Mouse (Mus musculus): ENCODE measurements around the gene Eya4.

The Eya4 gene

GRCm38 (mm10) chr10:23350011-23350911, at the start of gene Eya4:
Eya4 (minus strand) TSS chr10:23350786.
- peak; percentile 73 for DNase-seq (ENCODE audit: low read depth, low spot score)

GRCm38 (mm10) chr10:23395399-23395798, 44.8 kb upstream of the Eya4 start:
- DNase-seq (ENCODE audit: low read depth, low spot score): no peak

DNA sequence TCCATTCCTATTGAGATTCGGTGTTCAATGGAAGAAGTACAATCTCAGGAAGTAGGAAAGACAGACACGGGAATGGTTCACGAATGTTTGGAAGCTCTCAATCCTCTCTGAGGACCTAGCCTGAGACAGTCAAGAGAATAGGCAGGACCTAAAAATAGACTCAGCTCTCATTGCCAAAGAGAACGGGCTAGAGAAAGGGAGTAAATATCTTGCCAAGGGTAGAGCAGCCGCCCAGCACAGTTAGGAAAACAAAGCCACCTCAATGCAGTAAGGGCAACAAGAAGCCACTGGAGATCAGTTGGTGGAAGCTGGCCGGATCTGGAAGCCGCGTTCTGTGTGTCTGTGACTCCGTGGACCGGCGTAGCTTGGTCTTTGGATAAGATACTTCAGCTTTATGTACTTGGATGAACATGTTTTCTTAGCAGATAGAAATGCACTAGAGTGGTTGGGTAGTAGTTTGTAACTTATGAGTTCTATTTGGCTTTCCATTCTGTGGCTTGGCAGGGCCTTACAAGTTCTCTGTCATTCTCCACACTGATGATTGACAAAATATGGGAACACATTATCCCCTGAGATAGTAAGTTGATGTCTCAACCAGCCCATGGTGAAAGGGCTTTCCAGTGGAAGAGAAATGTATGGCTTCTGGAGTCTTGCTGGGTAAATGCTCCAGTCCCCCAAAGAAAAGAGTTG, 44.1 kb upstream of the Eya4 start:
- peak; percentile 16 for DNase-seq (ENCODE audit: low read depth, low spot score)

GRCm38 (mm10) chr10:23394152-23394551, 43.6 kb upstream of the Eya4 start:
- DNase-seq (ENCODE audit: low read depth, low spot score): no peak

DNA sequence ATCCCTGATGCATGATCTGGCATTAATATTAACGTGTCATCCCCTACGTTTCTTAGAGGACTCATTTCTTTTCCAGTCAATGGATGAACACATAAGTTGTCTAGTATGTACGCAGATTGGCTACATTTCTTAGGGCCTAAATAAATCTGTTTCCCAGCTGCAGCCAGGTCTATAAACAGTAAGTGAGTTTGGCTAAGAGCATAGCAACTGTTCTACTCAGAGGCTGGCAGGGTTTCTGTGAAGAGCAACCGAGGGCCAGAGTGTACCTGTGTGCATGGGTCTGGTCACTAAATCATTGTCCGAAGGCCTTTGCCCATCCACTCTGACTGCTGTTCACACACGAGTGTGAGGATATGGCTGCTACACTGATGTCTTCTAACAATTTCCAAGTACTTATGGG, 13.3 kb upstream of the Eya4 start:
- DNase-seq (ENCODE audit: low read depth, low spot score): peak; percentile 57

DNA sequence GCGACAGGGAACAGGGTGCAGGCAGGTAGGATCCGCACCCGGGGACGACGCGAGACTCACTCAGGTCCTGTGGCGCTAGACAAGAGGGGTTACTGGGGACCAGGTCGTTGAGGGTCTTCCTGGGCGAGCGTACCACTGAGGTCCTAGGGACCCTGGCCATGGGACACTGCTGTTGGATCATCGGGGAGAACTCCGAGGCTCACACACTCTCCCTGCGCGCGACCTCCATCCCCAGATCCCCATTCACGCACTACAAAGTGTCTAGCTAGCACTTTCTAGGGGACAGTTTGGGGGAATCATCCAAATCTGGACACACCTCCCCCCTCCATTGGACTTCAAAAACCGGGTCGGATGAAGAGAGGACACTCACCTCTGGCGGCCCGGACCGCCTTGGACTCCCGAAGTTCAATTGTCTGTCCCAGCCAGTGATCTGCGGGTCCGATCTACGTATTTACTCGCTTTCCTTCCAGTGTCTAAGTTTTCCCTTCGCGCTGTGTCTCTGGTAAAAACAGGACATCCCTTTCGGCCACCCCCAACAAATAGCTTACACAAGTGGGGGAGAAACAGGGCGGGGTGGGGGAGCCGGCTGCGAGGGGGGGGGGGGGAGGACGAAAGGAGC, 1.1 kb downstream of the Eya4 start:
- DNase-seq (ENCODE audit: low read depth, low spot score): peak; percentile 37

DNA sequence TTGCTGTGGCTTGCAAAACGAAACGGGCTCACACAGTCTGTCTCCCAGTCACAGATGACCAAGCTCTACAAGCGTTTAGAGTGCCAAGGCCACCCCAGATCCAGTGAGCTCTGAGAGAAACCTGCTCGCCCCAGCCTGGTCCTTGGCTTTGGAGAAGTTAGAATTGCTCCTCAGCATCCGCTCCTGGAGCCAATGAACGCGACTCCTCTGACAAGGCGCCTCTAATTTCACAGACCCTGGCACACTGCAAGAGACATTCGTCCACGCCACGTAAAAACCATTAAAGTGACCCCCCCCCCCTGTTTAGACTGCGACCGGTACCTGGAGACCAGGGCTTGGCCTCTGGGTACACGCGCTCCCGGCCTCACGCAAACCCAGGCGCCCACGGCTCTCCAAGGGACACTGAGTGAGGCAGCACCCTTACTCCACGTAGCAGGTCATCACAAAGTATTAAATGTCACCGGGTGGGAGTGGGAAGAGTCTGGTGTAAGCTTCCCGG, 1.6 kb downstream of the Eya4 start:
- peak; percentile 53 for DNase-seq (ENCODE audit: low read depth, low spot score)

DNA sequence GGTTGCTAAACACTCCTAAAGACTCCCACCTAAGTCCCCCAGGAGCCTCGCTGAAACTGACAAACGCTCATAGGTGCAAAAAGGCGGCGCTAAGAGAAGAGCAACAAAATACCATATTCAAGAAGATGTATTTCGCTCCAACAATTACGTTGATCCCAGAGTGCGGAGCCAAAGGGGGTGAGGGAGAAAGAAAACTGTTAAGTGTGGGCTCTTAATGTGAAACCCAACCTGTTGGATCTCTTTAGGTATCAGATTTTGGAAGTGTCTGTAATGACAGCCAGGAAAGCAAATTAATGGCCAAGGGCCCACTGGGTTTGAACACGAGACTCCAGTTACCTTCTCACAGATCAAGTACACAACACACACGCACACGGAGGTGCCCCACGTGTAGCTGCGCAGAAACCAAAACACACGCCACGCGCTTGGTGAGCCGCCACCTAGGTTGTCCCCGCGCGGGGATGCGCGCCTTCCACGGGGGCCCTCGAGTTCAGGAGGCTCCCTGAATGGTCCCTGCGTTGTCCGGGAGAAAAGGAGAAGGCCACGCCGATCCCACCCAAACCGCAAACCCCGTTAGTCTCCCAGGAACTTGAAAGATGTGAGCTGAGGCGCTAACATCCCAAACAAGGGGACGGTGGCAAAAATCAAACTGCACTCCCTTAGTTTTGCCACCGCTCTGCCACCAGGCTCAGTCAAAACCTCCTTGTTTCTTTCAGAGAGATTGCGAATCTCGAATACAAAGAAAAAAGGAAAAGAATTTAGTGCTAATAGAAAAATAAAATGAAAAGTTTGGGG, 2.3 kb downstream of the Eya4 start:
- DNase-seq (ENCODE audit: low read depth, low spot score): peak; percentile 75

DNA sequence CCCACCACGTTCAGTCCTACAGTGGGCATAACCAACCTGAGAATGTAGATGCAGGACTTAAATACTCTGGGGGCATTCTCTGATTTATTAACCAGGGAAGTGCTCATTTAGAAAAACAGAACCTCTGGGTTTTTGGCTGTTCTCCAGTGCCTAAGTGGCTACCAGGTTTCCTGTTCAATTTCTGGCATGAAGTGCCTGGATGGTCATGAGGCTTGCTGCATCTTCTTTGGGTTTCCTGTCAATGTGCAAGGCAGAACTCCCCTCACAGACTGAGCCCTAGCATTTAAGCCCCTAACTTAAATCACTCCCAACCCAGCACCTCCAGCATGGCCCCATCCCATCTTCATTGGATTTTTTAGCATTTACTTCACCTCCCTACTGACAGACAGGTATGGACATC, 13.3 kb downstream of the Eya4 start:
- DNase-seq (ENCODE audit: low read depth, low spot score): no peak

DNA sequence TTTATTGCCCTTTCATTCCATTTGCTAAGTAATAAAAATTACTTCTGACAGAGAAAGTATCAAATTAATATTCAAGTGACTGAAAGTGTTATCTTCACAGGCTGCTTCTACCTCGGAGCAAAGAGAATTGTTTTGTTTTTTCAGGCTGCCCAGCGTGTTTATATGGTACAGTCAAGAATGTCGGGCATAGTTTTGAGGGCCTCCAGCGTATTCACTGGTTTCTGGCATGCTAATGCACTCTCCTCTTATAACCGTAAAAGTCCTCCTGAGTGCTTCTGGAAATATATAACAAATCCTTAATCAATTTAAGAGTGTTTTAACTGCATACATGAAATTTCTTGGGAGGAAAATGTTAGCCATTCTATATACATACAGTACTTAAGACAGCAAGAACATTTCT, 17.8 kb downstream of the Eya4 start:
- DNase-seq (ENCODE audit: low read depth, low spot score): no peak

- DNase-seq (ENCODE audit: low read depth, low spot score): peak; percentile 53
Measured at GRCm38 (mm10) chr10:23327651-23328050, 22.9 kb downstream of the Eya4 start.

- DNase-seq (ENCODE audit: low read depth, low spot score): no peak
Measured at GRCm38 (mm10) chr10:23322275-23322674, 28.3 kb downstream of the Eya4 start.

GRCm38 (mm10) chr10:23295616-23296015, 55.0 kb downstream of the Eya4 start:
- DNase-seq (ENCODE audit: low read depth, low spot score): no peak

GRCm38 (mm10) chr10:23292495-23292894, 58.1 kb downstream of the Eya4 start:
- no peak for DNase-seq (ENCODE audit: low read depth, low spot score)

DNA sequence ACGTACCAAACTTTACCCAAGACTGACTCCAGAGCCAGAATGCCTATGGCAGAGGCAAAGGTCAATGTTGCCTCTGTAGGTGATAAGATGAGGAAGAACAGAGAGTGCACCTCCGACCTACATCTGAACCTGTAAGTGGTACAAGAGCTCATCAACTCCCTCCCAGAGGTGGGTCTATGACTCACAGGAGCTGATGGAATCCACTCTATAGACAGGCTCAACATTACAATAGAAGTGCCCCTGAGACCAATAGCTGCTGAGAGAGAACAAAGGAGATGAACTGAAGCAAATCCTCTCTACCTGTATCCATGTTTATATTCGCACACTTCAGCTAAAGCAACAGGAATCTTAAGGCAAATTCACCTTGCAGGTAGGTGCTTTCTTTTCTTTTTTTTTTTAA, 73.2 kb downstream of the Eya4 start:
- no peak for DNase-seq (ENCODE audit: low read depth, low spot score)

- no peak for DNase-seq (ENCODE audit: low read depth, low spot score)
Measured at GRCm38 (mm10) chr10:23271050-23271621, 79.5 kb downstream of the Eya4 start.

- no peak for DNase-seq (ENCODE audit: low read depth, low spot score)
Measured at GRCm38 (mm10) chr10:23270502-23270901, 80.1 kb downstream of the Eya4 start.

DNA sequence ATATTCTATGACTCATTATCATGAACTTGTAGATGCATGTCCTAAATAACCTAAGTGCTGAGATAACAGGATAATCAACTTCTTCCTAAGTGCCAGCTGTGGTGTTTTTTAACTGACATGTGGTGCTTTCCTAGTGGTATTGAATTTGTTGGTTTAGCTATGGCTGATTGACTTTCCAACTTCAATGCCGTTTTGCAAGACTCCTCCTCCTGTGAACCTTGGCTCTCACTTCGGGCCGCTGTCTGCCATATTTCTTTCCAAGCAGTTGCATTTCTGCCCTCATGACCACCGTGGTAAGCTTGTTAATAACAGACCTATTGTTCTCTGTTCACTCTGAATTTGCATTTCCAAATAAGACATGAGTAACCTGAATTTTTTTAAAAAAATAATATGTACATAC, 98.4 kb downstream of the Eya4 start:
- DNase-seq (ENCODE audit: low read depth, low spot score): no peak

GRCm38 (mm10) chr10:23246485-23246884, 104.1 kb downstream of the Eya4 start:
- no peak for DNase-seq (ENCODE audit: low read depth, low spot score)

DNA sequence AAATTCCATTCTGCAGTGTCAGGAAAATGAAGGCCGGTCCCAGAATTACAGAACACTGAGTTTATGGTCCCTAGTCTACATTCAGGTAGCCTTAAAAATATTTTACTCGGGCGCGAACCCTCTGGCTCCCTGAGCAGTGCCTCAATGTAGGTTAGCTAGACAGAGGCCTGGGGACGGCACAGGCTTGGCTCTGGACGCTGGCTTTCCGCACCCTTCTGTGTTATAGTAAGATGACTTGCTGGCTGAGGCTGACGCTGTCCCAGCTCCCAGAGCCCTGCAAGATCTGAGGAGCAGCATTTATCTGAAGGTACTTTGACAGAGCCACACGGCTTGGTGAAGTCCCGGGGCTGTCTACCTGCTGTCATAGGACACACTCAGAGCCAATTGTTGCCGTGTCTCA, 113.7 kb downstream of the Eya4 start:
- DNase-seq (ENCODE audit: low read depth, low spot score): peak; percentile 38

DNA sequence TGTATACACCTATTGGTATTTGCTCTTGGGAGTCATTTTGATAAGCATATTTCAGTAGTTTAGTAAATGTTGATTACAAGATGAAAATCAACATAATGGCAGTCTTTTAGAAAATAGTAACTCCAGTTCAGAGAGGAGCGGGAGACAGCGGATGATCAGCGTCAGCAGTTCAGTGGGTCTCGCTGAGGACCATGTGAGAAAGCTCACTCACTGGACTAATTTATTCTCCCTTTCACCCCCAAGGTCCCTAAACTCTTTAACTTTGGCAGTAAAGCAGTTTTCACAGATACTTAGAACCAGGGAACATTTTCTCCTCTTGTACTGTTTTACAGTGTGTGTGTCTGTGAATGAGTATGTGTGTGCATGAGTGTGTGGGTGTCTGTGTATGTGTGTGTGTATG, 115.2 kb downstream of the Eya4 start:
- DNase-seq (ENCODE audit: low read depth, low spot score): no peak
